Mouse (Mus musculus): ENCODE results near the gene Nono.

Nono gene

DNA sequence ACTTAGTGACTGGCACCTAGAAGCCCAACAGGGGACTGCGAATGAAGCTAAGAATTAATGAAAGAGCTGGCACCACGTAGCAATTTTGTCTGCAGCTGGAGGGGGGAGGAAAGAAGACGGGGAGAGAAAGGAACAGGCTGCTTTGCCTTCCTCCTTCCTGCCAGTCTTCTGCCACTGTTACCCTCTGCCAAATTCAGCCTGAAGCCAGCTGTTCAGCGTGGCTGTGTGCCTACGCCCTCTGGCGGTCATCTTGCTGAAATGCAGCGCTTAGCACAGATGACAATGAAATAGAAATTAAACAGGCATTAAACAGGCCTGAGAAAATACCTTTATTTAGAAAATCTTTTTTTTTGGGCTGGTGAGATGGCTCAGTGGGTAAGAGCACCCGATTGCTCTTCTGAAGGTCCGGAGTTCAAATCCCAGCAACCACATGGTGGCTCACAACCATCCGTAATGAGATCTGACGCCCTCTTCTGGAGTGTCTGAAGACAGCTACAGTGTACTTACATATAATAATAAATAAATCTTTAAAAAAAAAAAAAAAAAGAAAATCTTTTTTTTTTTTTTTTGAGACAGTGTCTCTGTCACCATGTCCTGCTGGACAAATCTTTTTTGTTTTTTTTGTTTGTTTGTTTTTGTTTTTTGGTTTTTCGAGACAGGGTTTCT is 57.5 kb downstream of the Nono start:
- peak; percentile 70 to 73 for DNase-seq

All from cerebellum, postnatal 14 days (tissue).